Mouse (Mus musculus) right cerebral cortex, postnatal 14 days (tissue): ENCODE results near the gene Mycn.

Experiments used
- DNase-seq: peaks from one replicate; pipeline ENCODE4 v3.0.0; 2022

Mycn gene

DNA sequence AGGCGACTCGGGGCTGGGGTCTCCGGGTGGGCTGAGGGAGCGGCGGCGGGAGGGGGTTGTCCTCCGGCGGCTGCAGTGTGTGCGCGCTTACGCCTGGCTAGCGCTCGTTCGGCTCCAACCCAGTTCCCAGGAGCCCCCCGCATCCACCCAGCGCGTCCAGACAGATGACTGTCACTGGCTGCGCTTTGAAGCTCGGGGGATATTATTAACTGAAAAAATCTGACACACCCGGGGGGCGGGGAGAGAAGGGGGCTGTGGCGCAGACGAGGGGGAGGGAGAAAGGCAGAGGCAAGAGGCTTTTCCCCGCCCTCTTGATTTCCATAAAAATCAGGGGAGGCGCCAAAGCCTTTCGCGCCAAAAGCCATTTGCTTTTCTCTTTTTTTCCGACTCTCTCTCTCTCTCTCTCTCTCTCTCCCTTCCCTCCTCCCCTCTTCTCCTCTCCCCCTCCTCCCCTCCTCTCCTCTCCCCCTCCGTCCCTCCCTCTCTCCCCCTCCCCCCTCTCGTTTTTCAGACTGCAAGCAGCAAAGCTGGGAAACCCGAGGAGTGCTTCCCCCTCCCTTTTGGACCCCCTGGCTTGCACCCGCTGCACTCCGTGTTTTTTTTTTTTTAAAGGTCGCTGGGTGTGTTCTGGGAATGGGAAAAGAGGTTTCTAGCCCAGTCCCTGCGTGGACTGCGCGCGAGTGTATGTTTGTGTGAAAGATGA lies at the start of gene Mycn:
Mycn (minus strand) TSS at position 254 of the 703 bp plus-strand sequence.
- peak; percentile 77 for DNase-seq

DNA sequence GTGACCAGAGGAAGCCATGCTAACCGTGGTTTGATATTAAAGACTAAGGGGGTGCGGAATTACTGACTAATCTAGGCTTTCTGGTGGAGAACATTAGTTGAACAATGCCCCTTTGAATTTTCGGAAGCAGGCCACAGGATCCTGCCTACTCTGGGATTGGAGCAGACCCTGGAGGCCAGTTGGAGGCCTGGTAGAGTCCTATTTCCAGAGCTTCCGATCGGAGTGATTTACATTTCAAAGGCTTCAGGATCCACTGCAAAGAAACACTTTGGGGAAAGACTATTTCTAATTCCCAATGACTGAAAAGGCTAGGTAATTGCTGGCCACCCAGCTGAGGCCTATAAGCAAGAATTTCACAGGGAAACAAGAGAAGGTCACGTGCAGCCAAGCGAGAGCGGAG lies 45.7 kb upstream of the Mycn start:
- DNase-seq: no peak

DNA sequence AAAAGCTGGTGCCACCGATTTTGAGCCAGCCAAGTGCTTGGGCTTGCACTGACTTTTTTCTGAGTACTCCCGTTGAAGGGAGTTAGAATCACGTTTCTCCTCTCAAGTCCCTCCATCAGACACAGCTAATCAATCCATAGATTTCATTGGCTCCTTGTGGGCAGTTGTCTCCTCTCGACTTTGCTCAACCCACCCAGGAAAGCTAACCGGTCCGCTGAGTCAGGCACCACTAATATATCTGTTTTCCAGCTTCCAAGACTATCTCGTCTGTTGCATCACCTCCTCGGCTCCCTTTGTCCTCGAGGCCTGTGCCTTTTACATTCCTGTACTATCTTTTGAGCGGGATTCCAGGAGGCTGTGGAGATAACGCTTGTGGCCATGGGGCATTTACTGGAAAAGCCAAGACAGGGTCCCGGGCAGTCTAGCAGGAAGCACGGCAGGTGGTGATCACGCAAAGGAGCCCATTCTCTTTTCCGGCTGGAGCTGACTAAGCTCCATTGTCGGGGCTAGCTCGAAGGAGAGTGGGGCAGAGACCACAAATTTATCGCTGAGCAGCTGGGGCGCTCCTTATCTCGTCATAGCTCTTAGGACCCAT lies 45.0 kb upstream of the Mycn start:
- no peak for DNase-seq

DNA sequence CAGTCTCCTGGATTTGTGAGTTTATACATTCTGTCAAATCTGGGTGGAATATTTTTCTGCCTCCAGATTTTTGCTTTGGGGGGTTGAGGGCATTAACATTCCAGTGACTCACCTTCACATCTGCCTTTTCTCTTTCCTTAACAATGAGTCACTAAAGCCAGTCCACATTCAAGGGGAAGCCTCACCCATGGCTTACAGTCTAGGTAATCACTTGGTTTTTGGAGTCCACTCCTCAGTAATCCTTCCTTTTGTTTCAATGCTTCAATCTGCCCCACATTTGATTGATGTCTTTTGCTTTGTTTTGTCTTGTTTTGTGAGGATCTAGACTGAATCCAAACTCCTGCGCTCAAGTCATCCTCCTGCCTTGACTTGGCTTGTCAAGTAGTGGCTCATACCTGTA lies 41.3 kb upstream of the Mycn start:
- no peak for DNase-seq

DNA sequence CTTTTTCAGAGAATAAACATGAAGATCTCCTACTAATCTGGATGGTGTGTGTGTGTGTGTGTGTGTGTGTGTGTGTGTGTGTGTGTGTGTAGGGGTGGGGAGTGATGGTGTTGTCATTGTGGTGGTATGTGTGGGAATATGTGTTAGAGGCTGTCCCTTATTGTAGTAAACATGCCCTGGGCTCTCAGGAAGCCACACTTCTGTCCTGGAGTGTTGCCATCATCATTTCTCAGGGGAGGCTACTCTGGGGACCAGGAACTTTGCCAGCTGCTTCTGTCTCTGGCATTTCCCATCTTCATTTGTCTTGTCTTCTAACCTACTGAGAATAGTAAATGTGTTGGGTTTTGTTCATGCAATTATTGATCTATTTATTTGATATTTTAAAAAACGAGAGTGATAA lies 33.7 kb upstream of the Mycn start:
- DNase-seq: no peak

DNA sequence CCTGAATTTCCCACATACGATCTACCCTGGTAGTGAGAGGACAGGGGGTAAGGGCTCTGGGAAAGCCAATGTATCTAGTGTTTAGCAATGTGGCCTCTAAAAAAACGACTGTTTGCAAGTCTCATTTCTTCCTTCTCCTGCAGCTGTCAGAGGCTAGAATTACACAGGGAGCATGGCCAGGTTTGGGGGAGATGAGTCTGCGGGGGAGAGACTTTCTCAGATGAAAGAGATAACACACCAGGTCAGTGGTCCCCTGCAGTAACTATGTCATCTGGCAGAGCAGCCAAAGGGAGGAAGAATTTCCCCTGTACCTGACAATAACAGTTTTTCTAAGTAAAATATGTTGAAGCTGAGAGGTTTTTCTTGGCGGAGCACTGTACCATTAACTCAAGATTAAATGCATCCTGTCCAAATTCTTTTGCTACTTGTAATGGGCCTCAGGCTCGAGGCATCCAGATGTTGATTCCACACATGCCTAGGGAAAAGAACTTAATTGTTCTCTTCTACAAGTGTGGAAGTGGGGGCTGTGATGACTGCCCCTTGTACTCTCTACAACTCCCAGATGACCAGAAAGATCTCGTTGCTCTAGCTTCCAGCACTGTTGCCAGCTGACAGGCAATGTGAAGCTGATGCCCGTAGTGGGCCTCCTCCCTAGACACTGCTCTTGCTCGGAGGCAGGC lies 31.2 kb upstream of the Mycn start:
- no peak for DNase-seq

DNA sequence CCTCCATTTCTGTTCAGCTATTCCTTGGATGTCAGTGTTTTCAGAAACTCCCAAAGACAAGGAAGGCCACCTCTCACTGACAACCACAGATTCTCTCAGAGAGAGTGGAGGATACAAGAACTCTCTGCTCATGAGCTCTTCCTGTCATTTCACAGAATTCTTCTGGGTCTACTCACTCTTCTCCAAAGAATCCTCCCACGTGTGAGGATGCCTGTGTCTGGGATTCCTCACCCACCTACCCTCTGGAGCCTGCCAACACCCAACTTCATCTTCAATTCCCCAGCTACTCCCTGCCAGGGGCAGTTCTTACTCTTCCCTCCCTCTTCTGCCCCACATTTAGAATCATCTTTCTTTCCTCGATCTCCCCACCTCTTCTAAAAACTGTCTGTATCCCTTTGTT lies 26.2 kb upstream of the Mycn start:
- DNase-seq: no peak

DNA sequence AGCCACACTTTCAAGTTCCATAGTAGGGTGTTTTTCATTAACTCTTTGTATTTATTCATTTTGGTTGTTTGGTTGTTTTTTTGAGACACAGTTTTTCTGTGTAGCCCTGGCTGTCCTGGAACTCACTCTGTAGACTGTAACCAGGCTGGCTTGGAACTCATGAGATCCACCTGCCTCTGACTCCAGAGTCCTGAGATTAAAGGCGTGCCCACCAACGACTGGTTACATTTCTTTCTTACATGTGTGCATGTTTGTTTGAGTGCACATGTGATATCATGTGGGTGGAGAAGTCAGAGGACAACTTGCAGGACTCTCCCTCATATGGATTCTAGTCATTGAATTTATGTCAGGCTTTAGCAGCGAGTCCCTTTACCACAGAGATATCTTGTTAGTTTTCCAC lies 23.1 kb upstream of the Mycn start:
- DNase-seq: no peak

DNA sequence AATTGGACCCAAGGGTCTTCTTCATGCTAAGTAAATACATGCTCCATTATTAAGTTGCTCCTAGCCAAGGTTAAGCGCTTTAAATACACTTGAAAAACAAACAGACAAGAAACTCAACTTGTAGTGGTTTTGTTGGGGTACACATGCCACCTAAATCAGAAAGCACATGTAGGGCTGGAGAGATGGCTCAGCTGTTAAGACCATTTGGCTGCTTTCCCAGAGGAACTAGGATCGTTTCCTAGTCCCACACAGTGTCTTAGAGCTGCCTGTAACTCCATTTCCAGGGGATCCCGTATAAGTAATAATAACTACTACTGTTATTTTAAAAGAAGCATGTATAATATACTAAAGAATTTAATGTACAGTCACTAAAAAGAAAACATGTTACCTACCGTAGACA lies 5.9 kb upstream of the Mycn start:
- no peak for DNase-seq

DNA sequence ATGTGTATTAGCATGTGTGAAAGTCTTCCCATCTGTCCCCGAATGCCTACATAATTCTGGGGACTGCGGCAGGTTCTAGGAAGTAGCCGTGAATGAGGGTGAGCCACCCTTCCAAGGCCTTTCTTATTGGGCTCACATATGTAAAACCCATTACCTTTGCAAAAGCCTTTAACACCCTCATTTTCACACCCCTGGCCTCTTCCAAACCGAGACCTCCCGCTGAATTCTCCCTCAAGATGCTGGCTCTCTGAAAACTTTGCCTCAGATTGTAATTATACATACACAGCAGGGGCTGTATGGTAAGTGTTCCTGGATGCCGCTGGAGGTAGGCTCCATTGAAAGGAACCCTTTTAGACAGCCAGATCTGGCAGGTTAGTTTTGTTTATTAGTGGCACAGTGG lies 1.6 kb upstream of the Mycn start:
- DNase-seq: no peak

DNA sequence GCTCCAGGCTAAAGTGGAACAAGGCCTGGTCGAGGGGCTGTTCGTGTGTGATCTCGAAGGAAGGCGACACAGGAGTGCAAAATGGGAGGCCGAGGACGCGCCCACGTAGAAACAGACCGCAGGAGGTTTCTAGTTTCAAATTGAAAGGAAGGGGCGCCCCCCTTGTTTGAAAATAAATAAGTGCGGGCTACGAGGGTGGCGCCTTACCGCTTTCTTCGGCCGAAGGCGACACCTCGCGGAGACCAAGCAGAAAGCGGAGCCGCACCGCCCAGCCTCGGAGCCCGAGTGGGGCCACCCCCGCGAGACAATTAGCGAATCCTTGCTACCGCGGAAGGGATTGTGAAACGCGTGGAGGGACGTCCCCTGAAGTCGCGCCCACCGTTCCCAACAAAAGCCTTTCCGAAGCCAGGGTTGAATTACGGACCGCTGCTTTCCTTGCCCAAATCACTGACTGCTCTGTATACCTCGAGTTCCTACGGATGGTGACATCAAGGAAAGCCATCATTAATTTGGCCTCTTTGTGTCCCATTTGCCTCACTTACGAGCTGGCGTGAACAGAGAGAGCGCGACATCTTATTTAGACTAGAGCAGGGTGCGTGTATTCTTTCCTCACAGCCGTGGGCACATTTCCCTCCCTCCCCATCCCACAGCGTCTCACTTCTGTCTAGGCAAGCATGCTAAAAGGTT lies 793 bp upstream of the Mycn start:
- peak; percentile 85 for DNase-seq

DNA sequence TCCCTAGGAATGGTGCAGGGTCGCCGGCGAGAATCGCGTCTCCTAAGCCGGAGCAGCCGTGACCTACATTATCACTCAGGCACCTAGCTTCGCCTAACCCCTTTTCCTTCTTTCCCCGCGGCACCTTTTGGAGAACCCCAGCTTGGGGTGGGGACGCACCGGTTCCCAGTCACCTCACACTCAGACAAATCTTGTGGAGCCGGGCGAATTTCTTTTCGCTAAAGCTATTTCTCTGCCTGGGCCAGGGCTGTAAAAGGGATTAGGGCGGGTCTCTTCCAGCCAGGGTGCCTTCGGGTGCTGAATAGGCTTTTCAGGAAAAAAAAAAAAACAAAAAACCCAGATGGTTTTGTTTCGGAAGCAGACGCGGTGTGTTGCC lies 597 bp downstream of the Mycn start:
- peak; percentile 24 for DNase-seq

DNA sequence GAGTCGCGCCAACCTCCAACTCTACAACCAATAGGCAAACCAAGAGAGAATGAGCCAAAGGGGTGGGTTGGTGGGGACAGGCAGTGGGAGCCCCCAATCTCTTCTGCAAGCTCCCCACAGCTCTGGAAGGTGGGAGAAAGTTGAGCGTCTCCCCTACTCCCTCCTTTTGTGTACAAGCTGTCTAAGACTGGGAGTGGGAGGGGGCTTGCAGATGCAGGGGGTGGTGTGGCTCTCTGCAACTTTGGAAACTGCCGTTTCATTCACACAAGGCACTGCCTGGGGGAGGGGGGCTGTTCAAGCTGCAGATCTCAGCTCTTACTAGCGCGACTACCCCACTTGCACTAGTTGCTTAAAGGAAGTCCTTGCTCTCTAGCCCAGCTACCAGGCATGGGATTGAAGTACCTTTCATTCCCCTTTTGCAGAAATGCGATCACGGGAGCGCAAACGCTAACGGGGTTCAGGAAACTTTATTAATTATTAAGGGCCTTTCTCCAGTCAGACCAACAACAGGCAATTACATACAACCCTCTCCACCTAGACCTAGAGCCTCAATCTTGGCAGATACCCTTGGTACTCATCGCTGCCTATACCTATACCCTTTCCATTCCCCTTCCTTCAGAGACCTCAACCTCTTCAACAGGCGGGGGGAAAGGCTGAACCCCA lies 1.1 kb downstream of the Mycn start:
- peak; percentile 45 for DNase-seq

DNA sequence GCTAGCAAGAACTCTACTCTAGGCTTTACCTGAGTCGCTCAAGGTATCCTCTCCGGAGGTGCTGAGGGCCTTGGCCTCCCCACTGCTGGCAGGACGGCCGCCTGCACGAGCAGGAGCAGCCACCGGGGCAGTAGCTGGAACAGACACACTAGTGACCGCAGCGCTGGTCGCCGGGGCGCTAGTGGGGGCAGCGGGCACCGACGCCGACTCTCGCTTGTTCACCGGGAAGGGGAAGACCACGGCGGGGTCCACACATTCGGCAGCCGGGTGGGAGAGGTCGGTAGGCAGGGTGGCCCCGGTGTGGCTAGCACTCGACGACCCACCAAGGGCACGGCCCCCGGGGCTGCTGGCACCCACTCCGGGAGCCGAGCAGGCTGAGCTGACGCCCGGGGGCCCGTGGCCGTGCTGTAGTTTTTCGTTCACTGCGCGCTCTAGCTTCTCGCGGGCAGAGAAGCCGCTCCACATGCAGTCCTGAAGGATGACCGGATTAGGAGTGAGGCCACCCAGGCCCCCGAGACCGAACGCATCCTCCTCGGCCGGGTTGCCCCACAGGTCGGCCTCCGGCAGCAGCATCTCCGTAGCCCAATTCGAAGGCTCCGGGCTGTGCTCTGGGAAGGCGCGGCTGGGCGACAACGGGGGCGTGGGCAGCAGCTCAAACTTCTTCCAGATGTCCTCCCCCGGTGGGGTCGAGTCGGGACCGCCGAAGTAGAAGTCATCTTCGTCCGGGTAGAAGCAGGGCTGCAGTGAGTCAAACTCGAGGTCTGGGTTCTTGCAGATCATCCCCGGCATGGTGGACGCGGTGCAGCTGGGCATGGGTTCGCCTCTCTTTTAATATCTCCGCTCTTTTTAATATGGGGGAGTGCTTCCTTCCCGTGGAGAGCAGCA lies 1.9 kb downstream of the Mycn start:
- peak; percentile 34 for DNase-seq

DNA sequence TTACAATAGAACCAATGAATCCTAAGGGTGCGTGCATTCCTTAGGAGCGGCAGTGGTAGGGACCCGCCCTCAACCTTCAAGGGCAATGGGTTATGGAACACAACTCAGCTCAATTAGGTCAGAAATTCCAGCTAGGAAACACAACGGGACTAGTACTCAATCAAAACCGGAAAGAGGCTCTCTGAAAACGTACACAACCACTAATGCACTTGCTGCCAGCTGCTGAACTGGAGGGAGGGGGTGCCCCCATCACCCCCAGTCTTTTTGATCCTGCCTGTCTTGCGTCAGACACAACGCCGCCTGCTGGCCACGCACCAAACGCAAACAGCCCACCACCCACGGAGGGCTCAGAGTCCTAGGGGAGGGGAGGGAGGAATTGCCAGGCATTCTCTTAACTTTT lies 2.9 kb downstream of the Mycn start:
- DNase-seq: peak; percentile 78

DNA sequence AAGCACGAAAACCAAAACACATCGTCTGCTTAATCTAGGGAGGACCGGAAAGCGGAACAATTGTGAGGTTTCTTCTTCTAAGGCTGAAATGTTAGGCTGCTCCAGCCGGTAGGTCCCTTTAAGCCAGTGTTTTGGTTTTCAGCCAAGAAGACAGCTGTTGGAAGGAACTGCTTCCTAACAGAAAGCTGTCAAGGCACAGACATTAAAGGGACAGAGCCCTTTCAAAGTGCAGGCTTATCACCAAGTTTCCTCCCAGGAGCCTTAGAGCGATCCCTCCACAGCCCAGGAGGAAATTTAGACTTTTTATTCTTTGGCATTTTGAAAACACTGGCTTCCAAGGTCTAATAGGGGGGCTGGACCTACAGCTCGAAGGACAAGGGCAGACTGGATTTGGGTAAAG lies 3.4 kb downstream of the Mycn start:
- no peak for DNase-seq

DNA sequence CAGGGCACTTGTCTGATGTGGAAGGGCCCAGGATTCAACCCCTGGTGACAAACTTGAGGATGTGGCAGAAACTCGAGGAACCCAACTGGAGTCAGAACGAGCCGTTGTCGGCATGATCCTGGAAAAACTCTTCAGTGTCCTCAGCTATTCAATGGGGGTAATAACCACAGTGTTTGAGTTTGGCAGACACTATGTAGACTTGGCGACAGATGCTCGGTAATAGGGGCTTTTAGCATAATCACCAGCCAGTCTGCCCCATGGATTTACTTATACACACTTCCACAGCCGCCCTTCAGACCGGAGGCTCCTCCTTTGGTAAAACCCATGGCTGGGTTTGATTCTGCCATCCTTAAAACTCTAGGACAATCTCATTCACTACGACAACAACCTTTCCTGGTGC lies 4.0 kb downstream of the Mycn start:
- DNase-seq: no peak

DNA sequence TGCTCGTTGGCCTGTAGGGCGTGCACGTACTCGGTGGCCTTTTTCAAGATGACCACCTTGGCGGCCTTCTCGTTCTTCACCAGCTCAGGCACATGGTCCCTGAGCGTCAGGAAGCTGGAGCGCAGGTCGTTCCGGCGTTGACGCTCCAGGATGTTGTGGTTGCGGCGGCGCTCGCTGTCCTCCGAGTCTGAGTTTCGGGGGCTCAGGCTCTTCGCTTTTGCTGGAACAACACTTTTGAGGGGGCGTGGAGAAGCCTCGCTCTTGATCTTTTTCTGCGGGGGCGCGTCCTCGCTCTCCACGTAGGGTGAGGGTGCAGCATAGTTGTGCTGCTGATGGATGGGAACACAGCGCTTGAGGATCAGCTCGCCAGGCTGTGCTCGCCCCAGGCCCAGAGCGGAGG lies 4.6 kb downstream of the Mycn start:
- no peak for DNase-seq

DNA sequence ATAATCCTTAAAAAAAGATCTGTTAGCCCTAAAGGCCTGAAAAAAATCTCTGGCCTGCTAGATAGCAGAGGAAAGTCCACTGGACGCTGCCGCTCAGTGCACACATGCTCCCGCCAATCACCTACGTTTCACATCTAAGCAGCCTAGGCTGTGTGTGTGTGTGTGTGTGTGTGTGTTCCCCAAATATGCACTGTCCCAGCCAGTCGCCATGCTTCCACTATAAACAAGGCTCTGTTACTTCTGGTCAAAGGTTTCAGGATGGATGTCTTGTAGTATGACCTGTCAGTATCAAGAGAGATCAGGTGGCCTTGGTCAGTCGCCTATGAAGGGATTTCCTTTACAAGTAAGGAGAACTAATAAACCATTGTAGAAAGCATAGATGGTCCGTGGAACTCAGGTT lies 9.5 kb downstream of the Mycn start:
- DNase-seq: no peak

DNA sequence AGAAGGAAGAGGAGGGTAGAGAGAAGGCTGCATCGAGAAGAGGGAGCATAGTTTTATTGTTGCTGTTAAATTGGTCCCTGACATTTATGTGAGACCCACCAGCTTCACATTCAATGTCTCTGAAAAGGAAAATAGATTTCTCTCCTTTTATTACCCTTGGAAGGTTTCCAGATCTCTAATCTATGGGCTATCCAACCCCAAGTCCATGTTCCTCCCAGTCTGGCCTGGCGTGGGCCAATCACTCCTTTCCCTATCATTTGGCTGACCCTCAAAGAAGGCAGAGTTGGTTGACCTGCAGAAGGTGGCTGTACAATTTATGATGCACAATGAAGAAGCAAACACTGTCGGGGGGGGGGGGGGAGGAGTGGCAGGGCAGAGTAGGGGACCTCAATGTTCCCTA lies 13.5 kb downstream of the Mycn start:
- no peak for DNase-seq

DNA sequence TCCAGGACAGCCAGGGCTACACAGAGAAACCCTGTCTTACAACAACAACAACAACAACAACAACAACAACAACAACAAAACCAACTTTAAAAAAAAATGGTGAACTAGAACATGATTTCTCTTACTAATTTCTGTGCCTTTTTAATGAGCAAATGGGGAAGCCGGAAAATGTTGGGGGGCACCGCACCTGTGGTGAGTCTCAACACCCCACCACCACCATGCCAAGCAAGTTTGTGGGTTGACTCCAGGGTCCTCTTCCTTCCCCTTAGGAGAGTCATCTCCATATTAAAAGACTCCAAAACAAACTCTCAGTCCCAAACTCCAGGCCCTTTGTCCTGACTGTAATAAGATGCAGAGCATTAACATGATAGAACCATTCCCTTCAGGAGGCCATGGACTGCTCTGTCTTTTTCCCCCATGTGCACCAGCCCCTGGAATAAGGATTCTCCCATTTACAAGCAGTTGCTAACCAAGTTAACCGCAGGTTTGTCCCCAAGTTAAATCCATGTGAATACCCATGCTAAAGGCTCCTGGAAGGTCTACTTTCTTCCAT lies 14.7 kb downstream of the Mycn start:
- no peak for DNase-seq

DNA sequence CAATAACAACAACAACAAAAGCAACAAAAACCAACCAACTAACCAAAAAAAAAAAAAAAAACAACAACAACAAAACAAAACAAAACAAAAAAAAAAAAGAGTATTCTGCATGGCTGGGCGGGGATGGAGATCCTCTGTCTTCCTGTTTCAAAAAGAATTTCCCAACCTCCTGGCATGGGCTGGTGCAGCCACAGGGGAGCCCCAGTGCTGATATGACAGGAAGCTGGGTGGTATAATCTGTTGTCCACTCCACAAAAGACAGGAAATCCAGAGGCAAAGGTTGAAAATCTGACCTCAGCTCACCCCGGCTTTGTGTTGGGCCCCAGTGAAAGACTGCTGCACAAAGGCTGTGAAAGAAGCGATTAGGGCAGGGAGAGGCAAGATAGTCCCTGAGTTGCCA lies 17.3 kb downstream of the Mycn start:
- no peak for DNase-seq
